Mouse (Mus musculus): ENCODE data around the gene Magi1. TPM values are rescaled to one million over a fixed set of nuclear protein-coding genes. Genes with fewer than 3 reads are reported as not detected.

Magi1 gene
- polyA plus RNA-seq, 1 experiment, result 1.3 TPM

- TF ChIP-seq POLR2A (IDR thresholded peaks at IDR 0.05; ENCODE audit: borderline replicate concordance, control insufficient read depth, low read depth, low read length), result no peak
- TF ChIP-seq CTCF (IDR thresholded peaks at IDR 0.05; ENCODE audit: control insufficient read depth, insufficient read depth, low read length), result no peak
- 86% methylated on average over 7 of the region's 7 CpGs for WGBS
- Histone ChIP-seq H3K4me3 (replicated peaks; ENCODE audit: control insufficient read depth, low read depth, low read length) (no peak overlapping the region), H3K4me1 (ENCODE audit: control insufficient read depth, insufficient read depth, low read length) (no peaks in the 10 kb centered on the region), H3K27ac (ENCODE audit: control insufficient read depth, insufficient read depth, low read depth, low read length, poor library complexity) (no peak overlapping the region)
Measured at GRCm38 (mm10) chr6:94214895-94215538, 68.7 kb downstream of the Magi1 start.

GRCm38 (mm10) chr6:94205926-94206325, 77.8 kb downstream of the Magi1 start:
- WGBS, result 50% methylated on average over 5 of the region's 5 CpGs
- no peak overlapping the region for H3K4me3 ChIP-seq (replicated peaks; ENCODE audit: control insufficient read depth, low read depth, low read length)
- H3K4me1 ChIP-seq (ENCODE audit: control insufficient read depth, insufficient read depth, low read length), result no peaks in the 10 kb centered on the region
- H3K27ac ChIP-seq (ENCODE audit: control insufficient read depth, insufficient read depth, low read depth, low read length, poor library complexity), result no peak overlapping the region
- no peak for TF ChIP-seq CTCF (IDR thresholded peaks at IDR 0.05; ENCODE audit: control insufficient read depth, insufficient read depth, low read length)
- no peak for TF ChIP-seq POLR2A (IDR thresholded peaks at IDR 0.05; ENCODE audit: borderline replicate concordance, control insufficient read depth, low read depth, low read length)

- TF ChIP-seq POLR2A (IDR thresholded peaks at IDR 0.05; ENCODE audit: borderline replicate concordance, control insufficient read depth, low read depth, low read length) (no peak), CTCF (IDR thresholded peaks at IDR 0.05; ENCODE audit: control insufficient read depth, insufficient read depth, low read length) (no peak)
- H3K27ac ChIP-seq (ENCODE audit: control insufficient read depth, insufficient read depth, low read depth, low read length, poor library complexity), result no peak overlapping the region
- no peak overlapping the region for H3K4me3 ChIP-seq (replicated peaks; ENCODE audit: control insufficient read depth, low read depth, low read length)
- no peaks in the 10 kb centered on the region for H3K4me1 ChIP-seq (ENCODE audit: control insufficient read depth, insufficient read depth, low read length)
- WGBS, result 36% methylated on average over 5 of the region's 5 CpGs
Measured at GRCm38 (mm10) chr6:94203642-94204145, 80.0 kb downstream of the Magi1 start.

GRCm38 (mm10) chr6:94201940-94202339, 81.8 kb downstream of the Magi1 start:
- Histone ChIP-seq H3K4me1 (ENCODE audit: control insufficient read depth, insufficient read depth, low read length) (no peaks in the 10 kb centered on the region), H3K27ac (ENCODE audit: control insufficient read depth, insufficient read depth, low read depth, low read length, poor library complexity) (no peak overlapping the region), H3K4me3 (replicated peaks; ENCODE audit: control insufficient read depth, low read depth, low read length) (no peak overlapping the region)
- TF ChIP-seq POLR2A (IDR thresholded peaks at IDR 0.05; ENCODE audit: borderline replicate concordance, control insufficient read depth, low read depth, low read length) (no peak), CTCF (IDR thresholded peaks at IDR 0.05; ENCODE audit: control insufficient read depth, insufficient read depth, low read length) (no peak)
- WGBS, result 83% methylated on average over 2 of the region's 2 CpGs

GRCm38 (mm10) chr6:94200910-94201309, 82.8 kb downstream of the Magi1 start:
- no peak overlapping the region for H3K27ac ChIP-seq (ENCODE audit: control insufficient read depth, insufficient read depth, low read depth, low read length, poor library complexity)
- WGBS, result 54% methylated on average over 3 of the region's 3 CpGs
- no peak overlapping the region for H3K4me3 ChIP-seq (replicated peaks; ENCODE audit: control insufficient read depth, low read depth, low read length)
- no peaks in the 10 kb centered on the region for H3K4me1 ChIP-seq (ENCODE audit: control insufficient read depth, insufficient read depth, low read length)
- no peak for TF ChIP-seq CTCF (IDR thresholded peaks at IDR 0.05; ENCODE audit: control insufficient read depth, insufficient read depth, low read length)
- no peak for TF ChIP-seq POLR2A (IDR thresholded peaks at IDR 0.05; ENCODE audit: borderline replicate concordance, control insufficient read depth, low read depth, low read length)

GRCm38 (mm10) chr6:94199696-94200095, 84.0 kb downstream of the Magi1 start:
- Histone ChIP-seq H3K27ac (ENCODE audit: control insufficient read depth, insufficient read depth, low read depth, low read length, poor library complexity) (no peak overlapping the region), H3K4me1 (ENCODE audit: control insufficient read depth, insufficient read depth, low read length) (no peaks in the 10 kb centered on the region; the same call in 1 of the 2 replicates), H3K4me3 (replicated peaks; ENCODE audit: control insufficient read depth, low read depth, low read length) (no peak overlapping the region)
- 59% methylated on average over 2 of the region's 2 CpGs for WGBS
- TF ChIP-seq POLR2A (IDR thresholded peaks at IDR 0.05; ENCODE audit: borderline replicate concordance, control insufficient read depth, low read depth, low read length) (no peak), CTCF (IDR thresholded peaks at IDR 0.05; ENCODE audit: control insufficient read depth, insufficient read depth, low read length) (no peak)

GRCm38 (mm10) chr6:94197831-94198230, 85.9 kb downstream of the Magi1 start:
- 59% methylated on average over 1 of the region's 1 CpGs for WGBS
- no peak overlapping the region for H3K4me3 ChIP-seq (replicated peaks; ENCODE audit: control insufficient read depth, low read depth, low read length)
- H3K27ac ChIP-seq (ENCODE audit: control insufficient read depth, insufficient read depth, low read depth, low read length, poor library complexity), result no peak overlapping the region
- TF ChIP-seq POLR2A (IDR thresholded peaks at IDR 0.05; ENCODE audit: borderline replicate concordance, control insufficient read depth, low read depth, low read length), result no peak
- TF ChIP-seq CTCF (IDR thresholded peaks at IDR 0.05; ENCODE audit: control insufficient read depth, insufficient read depth, low read length), result no peak
- no peaks in the 10 kb centered on the region; the same call in 1 of the 2 replicates for H3K4me1 ChIP-seq (ENCODE audit: control insufficient read depth, insufficient read depth, low read length)

- Histone ChIP-seq H3K27ac (ENCODE audit: control insufficient read depth, insufficient read depth, low read depth, low read length, poor library complexity) (no peak overlapping the region), H3K4me3 (replicated peaks; ENCODE audit: control insufficient read depth, low read depth, low read length) (no peak overlapping the region), H3K4me1 (ENCODE audit: control insufficient read depth, insufficient read depth, low read length) (no peaks in the 10 kb centered on the region; the same call in 1 of the 2 replicates)
- TF ChIP-seq CTCF (IDR thresholded peaks at IDR 0.05; ENCODE audit: control insufficient read depth, insufficient read depth, low read length) (no peak), POLR2A (IDR thresholded peaks at IDR 0.05; ENCODE audit: borderline replicate concordance, control insufficient read depth, low read depth, low read length) (no peak)
- 66% methylated on average over 14 of the region's 14 CpGs for WGBS
Measured at GRCm38 (mm10) chr6:94195303-94195911, 88.3 kb downstream of the Magi1 start.

Measured in bone marrow, adult 2 months (tissue).